Mouse (Mus musculus): ENCODE data around the gene Gale. TPM values are rescaled to one million over a fixed set of nuclear protein-coding genes. Genes with fewer than 3 reads are reported as not detected.

Gene Gale
- polyA plus RNA-seq, 1 experiment from 2014 or later = 47.7 TPM

GRCm38 (mm10) chr4:135925341-135925740 lies 38.2 kb upstream of the Gale start:
- H3K36me3 ChIP-seq (ENCODE audit: control insufficient read depth, insufficient read depth, low read length) = peaks cover 10% of the 10 kb centered on the region
- no peak overlapping the region for H3K27ac ChIP-seq (ENCODE audit: low read length)
- no peak overlapping the region for H3K4me2 ChIP-seq (replicated peaks; ENCODE audit: low read depth, low read length)
- H3K9ac ChIP-seq (replicated peaks; ENCODE audit: low read depth, low read length) = no peak overlapping the region
- no peaks in the 10 kb centered on the region for H3K9me3 ChIP-seq (ENCODE audit: control insufficient read depth, low read depth, low read length)
- WGBS = 77% methylated on average over 5 of the region's 5 CpGs
- no peaks in the 10 kb centered on the region for H3K27me3 ChIP-seq (ENCODE audit: control insufficient read depth, insufficient read depth, low read length)
- no peaks in the 10 kb centered on the region; the same call in 1 of the 2 replicates for H3K4me1 ChIP-seq (ENCODE audit: control insufficient read depth, insufficient read depth, low read length)
- no peak for ATAC-seq (ENCODE audit: insufficient number of reproducible peaks, insufficient read depth, low FRiP score, low read depth)
- H3K4me3 ChIP-seq (ENCODE audit: low read depth, low read length) = no peak overlapping the region

GRCm38 (mm10) chr4:135926195-135926808 lies 37.2 kb upstream of the Gale start:
- Histone ChIP-seq H3K27me3 (ENCODE audit: control insufficient read depth, insufficient read depth, low read length) (no peaks in the 10 kb centered on the region), H3K36me3 (ENCODE audit: control insufficient read depth, insufficient read depth, low read length) (peaks cover 13% of the 10 kb centered on the region), H3K9ac (replicated peaks; ENCODE audit: low read depth, low read length) (no peak overlapping the region), H3K27ac (ENCODE audit: low read length) (no peak overlapping the region), H3K4me3 (ENCODE audit: low read depth, low read length) (no peak overlapping the region), H3K4me2 (replicated peaks; ENCODE audit: low read depth, low read length) (no peak overlapping the region), H3K4me1 (ENCODE audit: control insufficient read depth, insufficient read depth, low read length) (no peaks in the 10 kb centered on the region; the same call in 1 of the 2 replicates), H3K9me3 (ENCODE audit: control insufficient read depth, low read depth, low read length) (no peaks in the 10 kb centered on the region)
- ATAC-seq (ENCODE audit: insufficient number of reproducible peaks, insufficient read depth, low FRiP score, low read depth) = 0 out of 2 replicates have a peak, but pooled peaks have one; percentile 20
- WGBS = 85% methylated on average over 10 of the region's 10 CpGs

- Histone ChIP-seq H3K4me2 (replicated peaks; ENCODE audit: low read depth, low read length) (no peak overlapping the region), H3K9ac (replicated peaks; ENCODE audit: low read depth, low read length) (no peak overlapping the region), H3K27ac (ENCODE audit: low read length) (no peak overlapping the region), H3K9me3 (ENCODE audit: control insufficient read depth, low read depth, low read length) (no peaks in the 10 kb centered on the region), H3K27me3 (ENCODE audit: control insufficient read depth, insufficient read depth, low read length) (no peaks in the 10 kb centered on the region), H3K4me3 (ENCODE audit: low read depth, low read length) (no peak overlapping the region), H3K36me3 (ENCODE audit: control insufficient read depth, insufficient read depth, low read length) (peaks cover 13% of the 10 kb centered on the region), H3K4me1 (ENCODE audit: control insufficient read depth, insufficient read depth, low read length) (no peaks in the 10 kb centered on the region; the same call in 1 of the 2 replicates)
- no peak for ATAC-seq (ENCODE audit: insufficient number of reproducible peaks, insufficient read depth, low FRiP score, low read depth)
- 88% methylated on average over 3 of the region's 3 CpGs for WGBS
Measured at GRCm38 (mm10) chr4:135926861-135927260, 36.7 kb upstream of the Gale start.

- 81% methylated on average over 9 of the region's 9 CpGs for WGBS
- no peak for ATAC-seq (ENCODE audit: insufficient number of reproducible peaks, insufficient read depth, low FRiP score, low read depth)
- no peaks in the 10 kb centered on the region for H3K4me1 ChIP-seq (ENCODE audit: control insufficient read depth, insufficient read depth, low read length)
- no peak overlapping the region for H3K27ac ChIP-seq (ENCODE audit: low read length)
- H3K9me3 ChIP-seq (ENCODE audit: control insufficient read depth, low read depth, low read length) = no peaks in the 10 kb centered on the region
- H3K36me3 ChIP-seq (ENCODE audit: control insufficient read depth, insufficient read depth, low read length) = peaks cover 13% of the 10 kb centered on the region
- H3K4me2 ChIP-seq (replicated peaks; ENCODE audit: low read depth, low read length) = no peak overlapping the region
- no peaks in the 10 kb centered on the region for H3K27me3 ChIP-seq (ENCODE audit: control insufficient read depth, insufficient read depth, low read length)
- no peak overlapping the region for H3K9ac ChIP-seq (replicated peaks; ENCODE audit: low read depth, low read length)
- H3K4me3 ChIP-seq (ENCODE audit: low read depth, low read length) = no peak overlapping the region
Measured at GRCm38 (mm10) chr4:135928376-135928775, 35.2 kb upstream of the Gale start.

- Histone ChIP-seq H3K27me3 (ENCODE audit: control insufficient read depth, insufficient read depth, low read length) (no peaks in the 10 kb centered on the region), H3K4me1 (ENCODE audit: control insufficient read depth, insufficient read depth, low read length) (no peaks in the 10 kb centered on the region), H3K9ac (replicated peaks; ENCODE audit: low read depth, low read length) (no peak overlapping the region), H3K4me2 (replicated peaks; ENCODE audit: low read depth, low read length) (no peak overlapping the region), H3K36me3 (ENCODE audit: control insufficient read depth, insufficient read depth, low read length) (peaks cover 7% of the 10 kb centered on the region), H3K9me3 (ENCODE audit: control insufficient read depth, low read depth, low read length) (no peaks in the 10 kb centered on the region), H3K27ac (ENCODE audit: low read length) (no peak overlapping the region), H3K4me3 (ENCODE audit: low read depth, low read length) (no peak overlapping the region)
- 87% methylated on average over 5 of the region's 5 CpGs for WGBS
- no peak for ATAC-seq (ENCODE audit: insufficient number of reproducible peaks, insufficient read depth, low FRiP score, low read depth)
Measured at GRCm38 (mm10) chr4:135929405-135929804, 34.1 kb upstream of the Gale start.

- Histone ChIP-seq H3K9me3 (ENCODE audit: control insufficient read depth, low read depth, low read length) (no peaks in the 10 kb centered on the region), H3K9ac (replicated peaks; ENCODE audit: low read depth, low read length) (no peak overlapping the region), H3K4me2 (replicated peaks; ENCODE audit: low read depth, low read length) (no peak overlapping the region), H3K27ac (ENCODE audit: low read length) (no peak overlapping the region), H3K4me1 (ENCODE audit: control insufficient read depth, insufficient read depth, low read length) (no peaks in the 10 kb centered on the region), H3K36me3 (ENCODE audit: control insufficient read depth, insufficient read depth, low read length) (peaks cover 7% of the 10 kb centered on the region), H3K4me3 (ENCODE audit: low read depth, low read length) (no peak overlapping the region), H3K27me3 (ENCODE audit: control insufficient read depth, insufficient read depth, low read length) (no peaks in the 10 kb centered on the region)
- no peak for ATAC-seq (ENCODE audit: insufficient number of reproducible peaks, insufficient read depth, low FRiP score, low read depth)
- 81% methylated on average over 9 of the region's 9 CpGs for WGBS
Measured at GRCm38 (mm10) chr4:135929828-135930227, 33.7 kb upstream of the Gale start.

GRCm38 (mm10) chr4:135930239-135930638 lies 33.3 kb upstream of the Gale start:
- Histone ChIP-seq H3K27ac (ENCODE audit: low read length) (no peak overlapping the region), H3K4me1 (ENCODE audit: control insufficient read depth, insufficient read depth, low read length) (no peaks in the 10 kb centered on the region), H3K4me2 (replicated peaks; ENCODE audit: low read depth, low read length) (no peak overlapping the region), H3K27me3 (ENCODE audit: control insufficient read depth, insufficient read depth, low read length) (no peaks in the 10 kb centered on the region), H3K9me3 (ENCODE audit: control insufficient read depth, low read depth, low read length) (no peaks in the 10 kb centered on the region), H3K4me3 (ENCODE audit: low read depth, low read length) (no peak overlapping the region), H3K36me3 (ENCODE audit: control insufficient read depth, insufficient read depth, low read length) (peaks cover 7% of the 10 kb centered on the region), H3K9ac (replicated peaks; ENCODE audit: low read depth, low read length) (no peak overlapping the region)
- ATAC-seq (ENCODE audit: insufficient number of reproducible peaks, insufficient read depth, low FRiP score, low read depth) = no peak
- 93% methylated on average over 8 of the region's 8 CpGs for WGBS

GRCm38 (mm10) chr4:135931832-135932231 lies 31.7 kb upstream of the Gale start:
- 65% methylated on average over 5 of the region's 5 CpGs for WGBS
- Histone ChIP-seq H3K36me3 (ENCODE audit: control insufficient read depth, insufficient read depth, low read length) (peaks cover 3% of the 10 kb centered on the region), H3K4me3 (ENCODE audit: low read depth, low read length) (no peak overlapping the region), H3K4me2 (replicated peaks; ENCODE audit: low read depth, low read length) (no peak overlapping the region), H3K27ac (ENCODE audit: low read length) (no peak overlapping the region), H3K4me1 (ENCODE audit: control insufficient read depth, insufficient read depth, low read length) (no peaks in the 10 kb centered on the region), H3K9me3 (ENCODE audit: control insufficient read depth, low read depth, low read length) (no peaks in the 10 kb centered on the region), H3K9ac (replicated peaks; ENCODE audit: low read depth, low read length) (no peak overlapping the region), H3K27me3 (ENCODE audit: control insufficient read depth, insufficient read depth, low read length) (no peaks in the 10 kb centered on the region)
- no peak for ATAC-seq (ENCODE audit: insufficient number of reproducible peaks, insufficient read depth, low FRiP score, low read depth)

Measured in stomach, embryonic 14.5 days (tissue).